Mouse (Mus musculus) liver, postnatal 0 days (tissue): ENCODE data around the gene Krtap3-3. TPM values are rescaled to one million over a fixed set of nuclear protein-coding genes. Genes with fewer than 3 reads are reported as not detected.

Source experiments
- ATAC-seq: fragments of 200-750 bp; cut with Nextera tagmentation; 2 replicates; pipeline ENCODE4 v1.8.0; 2017; ENCODE audit warnings: mild to moderate bottlenecking, moderate library complexity
- DNase-seq: peaks from one replicate; pipeline ENCODE4 v3.0.0-alpha.2; 2016
- H3K27ac ChIP-seq: fragments of 300-500 bp; sonication (generic); 2 replicates; pipeline ENCODE4 v1.5.1; 2014; ENCODE audit warnings: antibody characterized with exemption, moderate library complexity, mild to moderate bottlenecking, low read depth
- H3K27me3 ChIP-seq: fragments of 300-500 bp; sonication (generic); 2 replicates; pipeline ENCODE4 v1.6.1; 2014; ENCODE audit warnings: low read length, control low read depth, mixed read lengths; ENCODE audit not compliant: insufficient read depth
- H3K36me3 ChIP-seq: fragments of 300-500 bp; sonication (generic); replicated peaks from 2 replicates; pipeline ENCODE4 v1.6.1; 2014; ENCODE audit warnings: mild to moderate bottlenecking, control low read depth, low read length, moderate library complexity, mixed read lengths; ENCODE audit not compliant: insufficient read depth
- H3K4me1 ChIP-seq: fragments of 300-500 bp; sonication (generic); 2 replicates; pipeline ENCODE4 v1.6.1; 2014; ENCODE audit warnings: antibody characterized with exemption, mild to moderate bottlenecking, control low read depth; ENCODE audit not compliant: insufficient read depth
- H3K4me2 ChIP-seq: fragments of 300-500 bp; sonication (generic); 2 replicates; pipeline ENCODE4 v1.6.1; 2014; ENCODE audit warnings: low read depth, mild to moderate bottlenecking, low read length, moderate library complexity, mixed read lengths
- H3K4me3 ChIP-seq: fragments of 300-500 bp; sonication (generic); 2 replicates; pipeline ENCODE4 v1.5.1; 2014; ENCODE audit warnings: low read depth, low read length
- H3K9ac ChIP-seq: fragments of 300-500 bp; sonication (generic); replicated peaks from 2 replicates; pipeline ENCODE4 v1.6.1; 2014; ENCODE audit warnings: mild to moderate bottlenecking, moderate library complexity
- H3K9me3 ChIP-seq: fragments of 300-500 bp; sonication (generic); 2 replicates; pipeline ENCODE4 v1.6.1; 2016; ENCODE audit warnings: mild to moderate bottlenecking, control low read depth, low read length, mixed read lengths
- CTCF ChIP-seq: sonication (generic); IDR thresholded peaks from 2 replicates; pipeline ENCODE4 v1.5.1; 2016; ENCODE audit warnings: antibody characterized with exemption, low read depth
- EP300 ChIP-seq: IDR thresholded peaks from 2 replicates; pipeline ENCODE4 v1.6.1; 2016; ENCODE audit warnings: antibody characterized with exemption, low read depth, mild to moderate bottlenecking
- WGBS: fragments of 180-500 bp; shearing (Covaris S2); extraction: QIAGEN DNeasy Blood & Tissue Kit; methylation state at CpG from one replicate; pipeline ENCODE4 v1.1.7; 2014; ENCODE audit not compliant: insufficient replicate concordance; 5-methylcytosine and 5-hydroxymethylcytosine counted together
- polyA plus RNA-seq: library from polyadenylated mRNA; unstranded; fragments of >200 nt; fragmentation: Nextera tagmentation; extraction: Ambion mirVana; gene quantifications from 2 replicates; pipeline ENCODE4 v1.2.1, GENCODE M21; 2015

The Krtap3-3 gene
- polyA plus RNA-seq, 1 experiment from 2014 or later = not detected

GRCm38 (mm10) chr11:99557976-99558745, 7.5 kb upstream of the Krtap3-3 start:
- Histone ChIP-seq H3K4me1 (no peaks in the 10 kb centered on the region), H3K36me3 (no peaks in the 10 kb centered on the region), H3K9ac (no peak overlapping the region), H3K9me3 (no peaks in the 10 kb centered on the region), H3K27ac (no peak overlapping the region), H3K4me3 (no peak overlapping the region), H3K4me2 (no peak overlapping the region), H3K27me3 (no peaks in the 10 kb centered on the region)
- TF ChIP-seq EP300 = no peak
- TF ChIP-seq CTCF = no peak
- no peak for ATAC-seq
- WGBS = 70% methylated on average over 3 of the region's 3 CpGs
- DNase-seq = no peak

GRCm38 (mm10) chr11:99556753-99557152, 6.1 kb upstream of the Krtap3-3 start, which contains the start of gene Krtap3-2:
Gene Krtap3-2 (minus strand): TSS chr11:99556853.
- WGBS = 71% methylated on average over 2 of the region's 2 CpGs
- Histone ChIP-seq H3K9ac (no peak within 1 kb of the TSS), H3K27ac (no peak within 1 kb of the TSS), H3K27me3 (no peaks in the 10 kb centered on the region), H3K4me2 (no peak within 1 kb of the TSS), H3K4me3 (no peak within 1 kb of the TSS), H3K9me3 (no peaks in the 10 kb centered on the region), H3K36me3 (no peaks in the 10 kb centered on the region), H3K4me1 (no peaks in the 10 kb centered on the region)
- TF ChIP-seq EP300 (no peak), CTCF (no peak)
- ATAC-seq (no peak), DNase-seq (no peak)

- no peak for TF ChIP-seq EP300
- TF ChIP-seq CTCF = no peak
- Histone ChIP-seq H3K27ac (no peak overlapping the region), H3K4me3 (no peak overlapping the region), H3K4me2 (no peak overlapping the region), H3K9me3 (no peaks in the 10 kb centered on the region), H3K36me3 (no peaks in the 10 kb centered on the region), H3K27me3 (no peaks in the 10 kb centered on the region), H3K4me1 (no peaks in the 10 kb centered on the region), H3K9ac (no peak overlapping the region)
- DNase-seq (no peak), ATAC-seq (no peak)
- 64% methylated on average over 2 of the region's 2 CpGs for WGBS
Observed at GRCm38 (mm10) chr11:99556195-99556594, 5.5 kb upstream of the Krtap3-3 start.

- ATAC-seq = no peak
- Histone ChIP-seq H3K4me1 (no peaks in the 10 kb centered on the region), H3K9me3 (no peaks in the 10 kb centered on the region), H3K27ac (no peak overlapping the region), H3K27me3 (no peaks in the 10 kb centered on the region), H3K36me3 (no peaks in the 10 kb centered on the region), H3K9ac (no peak overlapping the region), H3K4me2 (no peak overlapping the region), H3K4me3 (no peak overlapping the region)
- no peak for TF ChIP-seq EP300
- TF ChIP-seq CTCF = no peak
- no peak for DNase-seq
Observed at GRCm38 (mm10) chr11:99547892-99548291, 2.8 kb downstream of the Krtap3-3 start.

- H3K27ac ChIP-seq = no peak overlapping the region
- no peak for DNase-seq
- H3K9ac ChIP-seq = no peak overlapping the region
Observed at GRCm38 (mm10) chr11:99539721-99540120, 10.9 kb downstream of the Krtap3-3 start.

GRCm38 (mm10) chr11:99521288-99521860, 29.3 kb downstream of the Krtap3-3 start, which contains the start of gene Krt39:
Gene Krt39 (minus strand): TSS chr11:99521338.
- H3K4me1 ChIP-seq = no peaks in the 10 kb centered on the region
- H3K4me3 ChIP-seq = no peak within 1 kb of the TSS
- H3K4me2 ChIP-seq = no peak within 1 kb of the TSS
- no peaks in the 10 kb centered on the region for H3K36me3 ChIP-seq
- DNase-seq = no peak
- no peak within 1 kb of the TSS for H3K9ac ChIP-seq
- WGBS = 70% methylated on average over 13 of the region's 13 CpGs
- TF ChIP-seq CTCF (no peak), EP300 (no peak)
- ATAC-seq = no peak
- no peaks in the 10 kb centered on the region for H3K27me3 ChIP-seq
- no peaks in the 10 kb centered on the region for H3K9me3 ChIP-seq
- no peak within 1 kb of the TSS for H3K27ac ChIP-seq

More at GRCm38 (mm10) chr11:99539721-99540120, 10.9 kb downstream of the Krtap3-3 start:
- WGBS = 74% methylated on average over 9 of the region's 9 CpGs
- Histone ChIP-seq H3K4me2 (no peak overlapping the region), H3K36me3 (no peaks in the 10 kb centered on the region), H3K4me1 (no peaks in the 10 kb centered on the region), H3K27me3 (no peaks in the 10 kb centered on the region), H3K4me3 (no peak overlapping the region), H3K9me3 (no peaks in the 10 kb centered on the region)
- TF ChIP-seq CTCF = no peak
- no peak for TF ChIP-seq EP300
- no peak for ATAC-seq
